Mouse (Mus musculus) testis, adult 2 months (tissue): ENCODE results near the gene Prmt8. TPM values are rescaled to one million over a fixed set of nuclear protein-coding genes. Genes with fewer than 3 reads are reported as not detected.

Experiments used
- H3K27ac ChIP-seq: fragments of 200-500 bp; 2 replicates; pipeline ENCODE4 v1.5.1; 2012; ENCODE audit warnings: low read depth, low read length; ENCODE audit not compliant: control insufficient read depth, insufficient read depth
- H3K27me3 ChIP-seq: fragments of 200-500 bp; 2 replicates; pipeline ENCODE4 v1.6.1; 2012; ENCODE audit warnings: mild to moderate bottlenecking, low read length, moderate library complexity; ENCODE audit not compliant: control insufficient read depth, insufficient read depth
- H3K36me3 ChIP-seq: fragments of 200-500 bp; 2 replicates; pipeline ENCODE4 v1.6.1; 2012; ENCODE audit warnings: mild to moderate bottlenecking, low read length; ENCODE audit not compliant: control insufficient read depth, insufficient read depth
- H3K4me1 ChIP-seq: fragments of 200-500 bp; 2 replicates; pipeline ENCODE4 v1.6.1; 2012; ENCODE audit warnings: low read length; ENCODE audit not compliant: control insufficient read depth, insufficient read depth
- H3K4me3 ChIP-seq: fragments of 200-500 bp; 2 replicates; pipeline ENCODE4 v1.5.1; 2012; ENCODE audit warnings: low read depth, mild to moderate bottlenecking, low read length, moderate library complexity, mixed read lengths; ENCODE audit not compliant: control insufficient read depth
- CTCF ChIP-seq: fragments of 200-500 bp; IDR thresholded peaks from 2 replicates; pipeline ENCODE4 v1.5.1; 2012; ENCODE audit warnings: low read depth, mild to moderate bottlenecking, inconsistent platforms, low read length, moderate library complexity; ENCODE audit not compliant: control insufficient read depth, insufficient read depth, insufficient replicate concordance
- POLR2A ChIP-seq: fragments of 200-500 bp; IDR thresholded peaks from 2 replicates; pipeline ENCODE4 v1.6.1; 2012; ENCODE audit warnings: low read depth, mild to moderate bottlenecking, inconsistent platforms, low read length, moderate library complexity; ENCODE audit not compliant: control insufficient read depth
- polyA plus RNA-seq: library from polyadenylated mRNA; depleted of rRNA; stranded (reverse); fragments of >200 nt; gene quantifications from 2 replicates; pipeline ENCODE4 v1.2.3, GENCODE M21; 2012; rRNA removed

Prmt8 gene
- polyA plus RNA-seq, 1 experiment, result 0.12 TPM

- TF ChIP-seq POLR2A (no peak), CTCF (no peak)
- Histone ChIP-seq H3K27me3 (no peaks in the 10 kb centered on the region), H3K4me3 (no peak overlapping the region), H3K4me1 (no peaks in the 10 kb centered on the region), H3K27ac (no peak overlapping the region), H3K36me3 (no peaks in the 10 kb centered on the region)
These were observed 109.3 kb downstream of the Prmt8 start for GRCm38 (mm10) chr6:127659966-127660365.

GRCm38 (mm10) chr6:127659472-127659871 is 109.8 kb downstream of the Prmt8 start:
- Histone ChIP-seq H3K27ac (no peak overlapping the region), H3K4me1 (no peaks in the 10 kb centered on the region), H3K4me3 (no peak overlapping the region), H3K27me3 (no peaks in the 10 kb centered on the region), H3K36me3 (no peaks in the 10 kb centered on the region)
- TF ChIP-seq CTCF, result no peak
- TF ChIP-seq POLR2A, result no peak

GRCm38 (mm10) chr6:127657152-127657551 is 112.1 kb downstream of the Prmt8 start:
- H3K4me1 ChIP-seq, result no peaks in the 10 kb centered on the region
- no peaks in the 10 kb centered on the region for H3K27me3 ChIP-seq
- TF ChIP-seq POLR2A (no peak), CTCF (no peak)
- no peak overlapping the region for H3K27ac ChIP-seq
- H3K4me3 ChIP-seq, result no peak overlapping the region
- no peaks in the 10 kb centered on the region for H3K36me3 ChIP-seq

- no peak overlapping the region for H3K27ac ChIP-seq
- no peaks in the 10 kb centered on the region for H3K4me1 ChIP-seq
- TF ChIP-seq CTCF, result no peak
- TF ChIP-seq POLR2A, result no peak
- H3K27me3 ChIP-seq, result no peaks in the 10 kb centered on the region
- no peak overlapping the region for H3K4me3 ChIP-seq
- no peaks in the 10 kb centered on the region for H3K36me3 ChIP-seq
These were observed 113.3 kb downstream of the Prmt8 start for GRCm38 (mm10) chr6:127655988-127656387.

GRCm38 (mm10) chr6:127641077-127641801 is 128.0 kb downstream of the Prmt8 start:
- no peak overlapping the region for H3K27ac ChIP-seq
- no peak overlapping the region for H3K4me3 ChIP-seq
- no peaks in the 10 kb centered on the region for H3K4me1 ChIP-seq
- H3K36me3 ChIP-seq, result no peaks in the 10 kb centered on the region
- TF ChIP-seq POLR2A (no peak), CTCF (no peak)
- no peaks in the 10 kb centered on the region for H3K27me3 ChIP-seq

Other genes starting within 250 kb of the Prmt8 start
- 0.46 and 0.54 TPM in 2 replicates for gene Cracr2a, start 208.1 kb downstream of the Prmt8 start, polyA plus RNA-seq
- gene Tspan11, start 118.1 kb upstream of the Prmt8 start, polyA plus RNA-seq, result 0.75 and 1.3 TPM in 2 replicates